In the genomic region with DNA sequence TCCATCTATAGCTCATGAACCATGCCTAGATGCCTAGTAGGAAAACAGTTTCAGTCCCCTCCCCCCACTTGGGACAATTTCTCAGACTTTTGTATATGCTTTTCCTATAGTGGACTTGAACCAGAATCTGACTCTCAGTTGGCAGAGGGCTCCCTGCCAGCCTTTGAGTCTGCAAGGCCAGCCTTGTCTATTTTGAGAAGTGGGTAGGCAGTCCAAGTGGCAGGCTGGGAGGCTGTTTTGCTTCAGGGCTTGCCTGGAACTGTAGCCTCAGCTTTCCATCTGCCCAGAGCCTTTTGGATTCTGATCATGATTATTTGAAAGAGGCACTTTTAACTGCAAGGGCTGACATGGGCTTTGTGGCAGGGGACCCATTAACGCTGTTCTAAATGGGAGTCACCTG, we compare ENCODE assay signal across 18 mouse cellular contexts. TPM values are rescaled to one million over a fixed set of nuclear protein-coding genes. Genes with fewer than 3 reads are reported as not detected.
A peak's percentile ranks its signal among the peaks of the same experiment; 100 is the strongest.
DNase-seq lines count a peak whose midpoint lies in the region; ATAC-seq and TF ChIP-seq lines count a peak whose summit lies in the region.
"Had no signal": no experiment of that assay in that cellular context is flagged by ENCODE, and none has a peak within 500 bp of the region (broad histone marks: within the 10 kb centered on the region; RNA-seq: fewer than 3 reads in every experiment).

No protein-coding gene starts in this region.

- H3K4me2 ChIP-seq in forebrain, postnatal 0 days (ENCODE audit: low read depth): no peak overlapping the region
- H3K4me2 ChIP-seq: forebrain, embryonic 13.5 days; heart, embryonic 12.5 days; hindbrain, embryonic 14.5 days; limb, embryonic 15.5 days; neural tube, embryonic 12.5 days had no signal

- no peak overlapping the region for H3K4me3 ChIP-seq in forebrain, postnatal 0 days (ENCODE audit: low read depth, low read length)
- no peak overlapping the region for H3K4me3 ChIP-seq in forebrain, embryonic 10.5 days
- H3K4me3 ChIP-seq: forebrain, embryonic 13.5 days; heart, embryonic 12.5 days; limb, embryonic 15.5 days; neural tube, embryonic 12.5 days had no signal

- ATAC-seq in forebrain, postnatal 0 days: no peak
- ATAC-seq: forebrain, embryonic 13.5 days; intestine, embryonic 16.5 days had no signal

- H3K27ac ChIP-seq in forebrain, postnatal 0 days (ENCODE audit: low read depth, low read length): no peak overlapping the region; the same call in 1 of the 2 replicates
- H3K27ac ChIP-seq in forebrain, embryonic 10.5 days: no peak overlapping the region
- H3K27ac ChIP-seq: forebrain, embryonic 13.5 days; hindbrain, embryonic 14.5 days; kidney, postnatal 0 days; limb, embryonic 15.5 days; neural tube, embryonic 12.5 days had no signal

- H3K27me3 ChIP-seq in forebrain, postnatal 0 days (ENCODE audit: insufficient read depth, low read length): no peaks in the 10 kb centered on the region
- no peaks in the 10 kb centered on the region for H3K27me3 ChIP-seq in forebrain, embryonic 10.5 days (ENCODE audit: poor library complexity, severe bottlenecking)
- H3K27me3 ChIP-seq: forebrain, embryonic 13.5 days; heart, embryonic 12.5 days; limb, embryonic 15.5 days; neural tube, embryonic 12.5 days had no signal

- no peaks in the 10 kb centered on the region for H3K36me3 ChIP-seq in forebrain, postnatal 0 days (ENCODE audit: insufficient read depth)
- no peaks in the 10 kb centered on the region for H3K36me3 ChIP-seq in forebrain, embryonic 10.5 days (replicated peaks)
- H3K36me3 ChIP-seq: heart, embryonic 12.5 days; limb, embryonic 15.5 days; neural tube, embryonic 12.5 days had no signal

- no peak for TF ChIP-seq CTCF in forebrain, postnatal 0 days (IDR thresholded peaks at IDR 0.05; ENCODE audit: low read depth)

- 65% methylated on average over 1 of the region's 1 CpGs for WGBS in forebrain, postnatal 0 days
- WGBS in forebrain, embryonic 10.5 days: 96% methylated on average over 1 of the region's 1 CpGs

- DNase-seq in forebrain, postnatal 0 days: peak; percentile 29
- no peak for DNase-seq in forebrain, embryonic 10.5 days (ENCODE audit: extremely low spot score, low spot score)
- peak; percentile 9 for DNase-seq in cerebellum, adult 9-11 months
- DNase-seq in frontal cortex, postnatal 36 days (ENCODE audit: low spot score in 2 of 2): peak; percentile 29 to 68
- peak; percentile 29 to 48 for DNase-seq in right cerebral cortex, adult 2 months (ENCODE audit: low spot score in 2 of 2)
- DNase-seq in spleen, postnatal 10 days (ENCODE audit: low spot score in 2 of 2): no peak
- no peak for DNase-seq in heart, adult 9 months (ENCODE audit: low spot score in 2 of 2)
- DNase-seq: adrenal gland, postnatal 10 days; B cell, adult 2 months; lung, postnatal 14 days had no signal

- no peaks in the 10 kb centered on the region for H3K9me3 ChIP-seq in forebrain, postnatal 0 days (ENCODE audit: low read length)
- H3K9me3 ChIP-seq in forebrain, embryonic 10.5 days: no peaks in the 10 kb centered on the region
- H3K9me3 ChIP-seq: forebrain, embryonic 13.5 days; limb, embryonic 15.5 days; neural tube, embryonic 12.5 days had no signal

- H3K9ac ChIP-seq in forebrain, postnatal 0 days: no peak overlapping the region
- H3K9ac ChIP-seq: forebrain, embryonic 13.5 days; heart, embryonic 12.5 days; hindbrain, embryonic 14.5 days; limb, embryonic 15.5 days; neural tube, embryonic 12.5 days had no signal

- no peaks in the 10 kb centered on the region for H3K4me1 ChIP-seq in forebrain, postnatal 0 days (ENCODE audit: insufficient read depth)
- H3K4me1 ChIP-seq in forebrain, embryonic 10.5 days: no peaks in the 10 kb centered on the region
- H3K4me1 ChIP-seq: forebrain, embryonic 13.5 days; heart, embryonic 12.5 days; limb, embryonic 15.5 days; neural tube, embryonic 12.5 days had no signal

RNA-seq across cellular contexts. Expression of gene Shisa9, which starts 23.2 kb away (rescaled TPM):
- 38.2 and 38.9 TPM in 2 replicates for total RNA-seq in forebrain, postnatal 0 days (2014; rRNA removed)
- 21.7 and 21.9 TPM in 2 replicates for polyA plus RNA-seq in forebrain, postnatal 0 days (2015; fragmentation: Nextera tagmentation; extraction: Ambion mirVana)
- polyA plus RNA-seq in forebrain, embryonic 10.5 days (2016; fragmentation: Nextera tagmentation; extraction: Ambion mirVana): 0.06 TPM in 2 replicates
- total RNA-seq: megakaryocyte-erythroid progenitor cell, adult 5-6 weeks had no signal

RNA-seq across cellular contexts. Expression of gene Cpped1, which starts 51.4 kb away (rescaled TPM):
- 15.6 and 16.5 TPM in 2 replicates for total RNA-seq in forebrain, postnatal 0 days (2014; rRNA removed)
- 19.1 and 22.0 TPM in 2 replicates for polyA plus RNA-seq in forebrain, postnatal 0 days (2015; fragmentation: Nextera tagmentation; extraction: Ambion mirVana)
- polyA plus RNA-seq in forebrain, embryonic 10.5 days (2016; fragmentation: Nextera tagmentation; extraction: Ambion mirVana): 12.5 and 12.7 TPM in 2 replicates

Comparison
In these comparisons a context has a peak if more than half of its experiments do, and no peak if none do; other contexts are left out.
1. DNase-seq: peak in forebrain, postnatal 0 days (single experiment), cerebellum, adult 9-11 months (single experiment), frontal cortex, postnatal 36 days (2 of 2) and right cerebral cortex, adult 2 months (2 of 2); none in forebrain, embryonic 10.5 days (single experiment), spleen, postnatal 10 days (0 of 2) and heart, adult 9 months (0 of 2).
2. RNA of gene Shisa9, which starts 23.2 kb away (polyA plus RNA-seq): 21.7 to 21.9 TPM in forebrain, postnatal 0 days; 0.06 TPM in forebrain, embryonic 10.5 days; every median in the first group is over 10 times any median in the second.